Mouse (Mus musculus) C2C12 (cell line): ENCODE data around the gene Arid2. TPM values are rescaled to one million over a fixed set of nuclear protein-coding genes. Genes with fewer than 3 reads are reported as not detected.

Experiments
- H3K27me3 ChIP-seq: one replicate; pipeline ENCODE4 v1.6.1; 2011; ENCODE audit not compliant: control insufficient read depth, insufficient read depth, insufficient read length
- H3K36me3 ChIP-seq: one replicate; pipeline ENCODE4 v1.6.1; 2011; ENCODE audit not compliant: control insufficient read depth, insufficient read depth
- H3K4me3 ChIP-seq: one replicate; pipeline ENCODE4 v1.5.1; 2011; ENCODE audit warnings: mild to moderate bottlenecking, control low read depth; ENCODE audit not compliant: poor library complexity, insufficient read depth, severe bottlenecking
- H3K79me2 ChIP-seq: one replicate; pipeline ENCODE4 v1.6.1; 2011; ENCODE audit not compliant: control insufficient read depth, insufficient read depth
- H3K79me3 ChIP-seq: one replicate; pipeline ENCODE4 v1.6.1; 2011; ENCODE audit warnings: low read depth, control low read depth
- H3ac ChIP-seq: one replicate; pipeline ENCODE3; 2011; ENCODE audit warnings: low read depth; ENCODE audit not compliant: control insufficient read depth, insufficient read length
- CEBPB ChIP-seq: IDR thresholded peaks from one replicate; pipeline ENCODE4 v1.6.1; 2011; ENCODE audit warnings: low read depth, mild to moderate bottlenecking, control low read depth, moderate library complexity
- CTCF ChIP-seq: IDR thresholded peaks from one replicate; pipeline ENCODE4 v1.5.1; 2011; ENCODE audit not compliant: control insufficient read depth, insufficient read depth, insufficient read length
- FOSL1 ChIP-seq: IDR thresholded peaks from one replicate; pipeline ENCODE4 v1.8.0; 2011; ENCODE audit warnings: mild to moderate bottlenecking, low read length; ENCODE audit not compliant: poor library complexity, insufficient read depth, severe bottlenecking
- MAX ChIP-seq: IDR thresholded peaks from one replicate; pipeline ENCODE4 v1.6.1; 2011; ENCODE audit warnings: mild to moderate bottlenecking, control low read depth
- MYOD1 ChIP-seq: IDR thresholded peaks from one replicate; pipeline ENCODE4 v1.6.1; 2011; ENCODE audit warnings: low read depth; ENCODE audit not compliant: control insufficient read depth, insufficient read length
- MYOG ChIP-seq: IDR thresholded peaks from one replicate; pipeline ENCODE4 v1.6.1; 2011; ENCODE audit not compliant: control insufficient read depth, insufficient read length; ENCODE audit errors: extremely low read depth
- USF1 ChIP-seq: IDR thresholded peaks from one replicate; pipeline ENCODE4 v1.6.1; 2011; ENCODE audit warnings: low read depth, mild to moderate bottlenecking, control low read depth, moderate library complexity
- polyA plus RNA-seq: library from polyadenylated mRNA; unstranded; fragments of >200 nt; fragmentation: generic; extraction: Trizol; gene quantifications from one replicate; pipeline ENCODE4 v1.2.1, GENCODE M21; 2012; ENCODE audit warnings: missing spikeins

Arid2 gene
- polyA plus RNA-seq, 1 experiment = 10.6 TPM

DNA sequence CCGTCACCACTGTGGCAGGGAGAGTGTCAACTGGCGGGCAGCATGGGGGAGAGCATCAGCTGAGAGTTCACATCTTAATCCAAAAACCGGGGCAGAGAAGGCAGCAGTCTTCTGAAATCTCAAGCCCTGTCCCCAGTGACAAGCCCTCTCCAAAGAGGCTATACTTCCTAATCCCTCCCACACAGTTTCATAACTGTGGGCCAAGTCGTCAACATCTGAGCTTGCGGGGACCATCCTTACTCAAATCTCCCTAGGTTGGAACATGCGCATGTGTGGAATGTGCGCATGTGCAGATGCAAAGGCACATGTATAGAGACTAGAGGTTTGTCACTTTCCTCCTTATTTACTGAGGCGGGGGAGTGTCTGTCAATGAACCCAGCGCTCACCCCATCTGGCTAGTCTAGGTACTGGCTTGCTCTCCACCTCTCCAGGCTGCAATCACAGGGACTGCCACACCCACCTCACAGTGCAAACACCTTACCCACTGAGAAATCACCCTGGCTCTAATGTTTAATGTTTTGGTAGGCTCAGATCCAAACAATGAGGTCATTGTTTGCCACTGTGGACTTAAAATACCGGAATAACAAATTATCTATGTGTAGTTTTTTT lies 16.9 kb upstream of the Arid2 start:
- H3K79me2 ChIP-seq = peaks cover 40% of the 10 kb centered on the region
- H3ac ChIP-seq = no peak overlapping the region
- peaks cover 24% of the 10 kb centered on the region for H3K79me3 ChIP-seq
- peaks cover 66% of the 10 kb centered on the region for H3K36me3 ChIP-seq
- H3K4me3 ChIP-seq = no peak overlapping the region
- TF ChIP-seq MYOD1 (no peak), CTCF (no peak)
- H3K27me3 ChIP-seq = no peaks in the 10 kb centered on the region

DNA sequence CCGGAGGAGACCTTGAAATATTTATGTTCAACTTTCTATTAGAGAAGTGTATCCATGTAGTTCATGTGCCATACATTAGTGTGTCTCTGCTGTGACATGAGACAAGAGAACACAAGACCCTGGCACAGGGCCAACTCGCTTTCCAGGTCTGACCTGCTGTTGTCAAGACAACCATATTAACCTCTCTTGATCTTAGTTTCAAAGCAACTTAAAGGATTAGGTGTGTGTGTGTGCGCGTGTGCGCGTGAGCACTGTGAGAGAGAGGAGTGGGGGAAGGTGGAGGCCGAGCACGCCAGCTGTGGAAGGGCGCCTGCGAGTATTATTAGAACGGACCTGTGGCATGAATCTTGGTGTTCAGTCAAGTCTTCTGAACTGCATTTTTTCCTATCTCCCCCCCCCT lies 15.0 kb upstream of the Arid2 start:
- TF ChIP-seq CTCF (no peak), MYOG (no peak), FOSL1 (no peak)
- Histone ChIP-seq H3K79me3 (peaks cover 44% of the 10 kb centered on the region), H3K36me3 (peaks cover 80% of the 10 kb centered on the region), H3ac (no peak overlapping the region), H3K4me3 (no peak overlapping the region), H3K79me2 (peaks cover 60% of the 10 kb centered on the region), H3K27me3 (no peaks in the 10 kb centered on the region)

DNA sequence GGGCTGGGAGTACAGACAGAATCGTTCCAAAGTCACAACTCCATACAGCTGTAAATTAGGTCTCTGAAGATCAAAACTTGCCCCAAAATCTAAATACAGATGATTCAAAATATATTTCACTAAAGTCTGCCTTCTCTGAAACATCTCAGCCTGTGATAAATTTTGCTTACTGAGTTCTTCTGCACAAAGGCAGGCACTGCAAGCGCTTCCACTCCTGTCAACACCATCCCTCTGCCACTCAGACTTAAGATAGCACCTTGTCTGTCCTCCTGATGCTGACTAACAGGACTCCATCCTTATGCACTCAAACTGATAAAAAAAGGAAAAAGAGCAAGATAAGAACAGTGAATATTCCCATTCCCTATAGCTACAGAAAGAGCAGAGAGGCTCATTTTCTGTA lies 13.0 kb upstream of the Arid2 start:
- H3ac ChIP-seq = no peak overlapping the region
- peaks cover 80% of the 10 kb centered on the region for H3K79me2 ChIP-seq
- H3K79me3 ChIP-seq = peaks cover 62% of the 10 kb centered on the region
- no peak overlapping the region for H3K4me3 ChIP-seq
- H3K27me3 ChIP-seq = no peaks in the 10 kb centered on the region
- peaks cover 84% of the 10 kb centered on the region for H3K36me3 ChIP-seq
- TF ChIP-seq CTCF (no peak), FOSL1 (no peak), MYOD1 (no peak), USF1 (no peak), MAX (no peak), CEBPB (no peak), MYOG (no peak)

- no peak for TF ChIP-seq CTCF
- no peak for TF ChIP-seq CEBPB
- TF ChIP-seq MYOG = no peak
- TF ChIP-seq FOSL1 = no peak
- TF ChIP-seq USF1 = no peak
- no peak for TF ChIP-seq MYOD1
- no peak for TF ChIP-seq MAX
- Histone ChIP-seq H3K79me2 (peaks cover 88% of the 10 kb centered on the region), H3K79me3 (peaks cover 70% of the 10 kb centered on the region), H3ac (no peak overlapping the region), H3K36me3 (peaks cover 85% of the 10 kb centered on the region), H3K27me3 (no peaks in the 10 kb centered on the region), H3K4me3 (no peak overlapping the region)
Observed at GRCm38 (mm10) chr15:96275198-96275597, 12.1 kb upstream of the Arid2 start.

DNA sequence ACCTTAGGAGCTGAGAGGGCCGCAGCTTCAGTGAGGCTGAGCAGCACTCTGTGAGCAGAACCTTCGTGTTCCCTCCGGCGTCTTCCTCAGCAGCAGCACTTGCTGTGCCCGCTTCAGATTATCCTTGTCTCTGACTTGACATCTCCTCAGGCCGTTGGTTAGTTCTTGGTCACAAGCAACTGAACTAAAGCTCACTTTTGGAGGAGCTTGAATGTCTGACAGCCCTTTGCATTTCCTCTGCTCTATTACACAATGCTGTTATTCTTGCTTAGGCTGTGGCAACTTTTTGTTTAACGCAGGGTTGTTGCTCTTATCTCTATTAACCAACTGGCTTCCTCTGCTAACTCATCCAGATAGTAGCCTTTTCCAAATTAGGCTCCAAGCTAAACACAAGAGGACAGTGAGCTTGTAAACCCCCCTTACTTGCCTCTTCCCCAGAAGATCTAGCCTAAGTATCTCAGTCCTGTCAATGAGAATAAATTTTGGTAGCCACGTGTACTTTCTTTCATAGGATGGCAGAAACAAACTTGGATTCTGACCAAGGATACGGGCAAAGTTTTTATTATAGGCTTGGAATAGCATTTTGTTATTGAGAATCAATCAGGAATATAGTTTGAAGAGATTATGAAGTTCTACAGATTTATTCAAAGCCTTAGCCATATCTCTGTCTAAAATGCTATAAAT lies 11.4 kb upstream of the Arid2 start:
- peaks cover 78% of the 10 kb centered on the region for H3K79me3 ChIP-seq
- H3K27me3 ChIP-seq = no peaks in the 10 kb centered on the region
- no peak overlapping the region for H3K4me3 ChIP-seq
- no peak overlapping the region for H3ac ChIP-seq
- H3K36me3 ChIP-seq = peaks cover 87% of the 10 kb centered on the region
- no peak for TF ChIP-seq CEBPB
- no peak for TF ChIP-seq MYOG
- TF ChIP-seq USF1 = no peak
- no peak for TF ChIP-seq FOSL1
- TF ChIP-seq MYOD1 = no peak
- TF ChIP-seq CTCF = no peak
- no peak for TF ChIP-seq MAX
- peaks cover 96% of the 10 kb centered on the region for H3K79me2 ChIP-seq

GRCm38 (mm10) chr15:96277061-96277460 lies 10.3 kb upstream of the Arid2 start:
- TF ChIP-seq MYOD1 (no peak), CTCF (no peak), CEBPB (no peak), MYOG (no peak), FOSL1 (no peak), USF1 (no peak), MAX (no peak)
- Histone ChIP-seq H3K79me2 (peaks cover 98% of the 10 kb centered on the region), H3K79me3 (peaks cover 81% of the 10 kb centered on the region), H3ac (no peak overlapping the region), H3K27me3 (no peaks in the 10 kb centered on the region), H3K4me3 (no peak overlapping the region), H3K36me3 (peaks cover 84% of the 10 kb centered on the region)
